Mouse (Mus musculus): ENCODE measurements around the gene Bcar3. TPM values are rescaled to one million over a fixed set of nuclear protein-coding genes. Genes with fewer than 3 reads are reported as not detected.

The Bcar3 gene
- polyA plus RNA-seq, 1 experiment, result 6.8 TPM

- Histone ChIP-seq H3K4me1 (ENCODE audit: control insufficient read depth, insufficient read depth, low read length) (peaks cover 17% of the 10 kb centered on the region), H3K27ac (ENCODE audit: insufficient read depth, low read depth, low read length) (peak overlapping the region; percentile 92), H3K4me3 (ENCODE audit: insufficient read depth, low read length) (peak overlapping the region; percentile 56)
- TF ChIP-seq POLR2A (IDR thresholded peaks at IDR 0.05; ENCODE audit: borderline replicate concordance, low read depth, low read length) (no peak), CTCF (IDR thresholded peaks at IDR 0.05; ENCODE audit: low read depth, low read length) (no peak)
Observed at GRCm38 (mm10) chr3:122566549-122566948, 272.6 kb downstream of the Bcar3 start.

GRCm38 (mm10) chr3:122573426-122574286 is 279.7 kb downstream of the Bcar3 start:
- Histone ChIP-seq H3K4me3 (ENCODE audit: insufficient read depth, low read length) (no peak overlapping the region), H3K27ac (ENCODE audit: insufficient read depth, low read depth, low read length) (peak overlapping the region; percentile 91), H3K4me1 (ENCODE audit: control insufficient read depth, insufficient read depth, low read length) (peaks cover 39% of the 10 kb centered on the region)
- no peak for TF ChIP-seq CTCF (IDR thresholded peaks at IDR 0.05; ENCODE audit: low read depth, low read length)
- TF ChIP-seq POLR2A (IDR thresholded peaks at IDR 0.05; ENCODE audit: borderline replicate concordance, low read depth, low read length), result no peak

GRCm38 (mm10) chr3:122574921-122575320 is 281.0 kb downstream of the Bcar3 start:
- peak overlapping the region; percentile 46 for H3K27ac ChIP-seq (ENCODE audit: insufficient read depth, low read depth, low read length)
- no peak overlapping the region for H3K4me3 ChIP-seq (ENCODE audit: insufficient read depth, low read length)
- TF ChIP-seq CTCF (IDR thresholded peaks at IDR 0.05; ENCODE audit: low read depth, low read length) (no peak), POLR2A (IDR thresholded peaks at IDR 0.05; ENCODE audit: borderline replicate concordance, low read depth, low read length) (no peak)
- peaks cover 42% of the 10 kb centered on the region for H3K4me1 ChIP-seq (ENCODE audit: control insufficient read depth, insufficient read depth, low read length)

- no peak for TF ChIP-seq POLR2A (IDR thresholded peaks at IDR 0.05; ENCODE audit: borderline replicate concordance, low read depth, low read length)
- no peak for TF ChIP-seq CTCF (IDR thresholded peaks at IDR 0.05; ENCODE audit: low read depth, low read length)
- peaks cover 31% of the 10 kb centered on the region for H3K4me1 ChIP-seq (ENCODE audit: control insufficient read depth, insufficient read depth, low read length)
- H3K27ac ChIP-seq (ENCODE audit: insufficient read depth, low read depth, low read length), result no peak overlapping the region
- no peak overlapping the region for H3K4me3 ChIP-seq (ENCODE audit: insufficient read depth, low read length)
Observed at GRCm38 (mm10) chr3:122577360-122577759, 283.4 kb downstream of the Bcar3 start.

Other genes starting within 250 kb of the Bcar3 start
- not detected in 2 replicates for gene Abca4, start 249.7 kb upstream of the Bcar3 start, polyA plus RNA-seq (2012; ENCODE audit: insufficient read depth, insufficient read length, missing spikeins)
- gene Gclm, start 48.6 kb upstream of the Bcar3 start, polyA plus RNA-seq (2012; ENCODE audit: insufficient read depth, insufficient read length, missing spikeins), result 305 and 316 TPM in 2 replicates
- 43.5 and 45.8 TPM in 2 replicates for gene Dnttip2, start 19.7 kb upstream of the Bcar3 start, polyA plus RNA-seq (2012; ENCODE audit: insufficient read depth, insufficient read length, missing spikeins)

Measured in bone marrow macrophage, adult 2 months (primary cell).